In genomic region chr15:63410994-63411770, GRCm38 (mm10) we compare ENCODE assay signal across 19 mouse cellular contexts.
DNase-seq lines count a peak whose midpoint lies in the region; ATAC-seq lines count a peak whose summit lies in the region.
"Had no signal": no experiment of that assay in that cellular context is flagged by ENCODE, and none has a peak within 500 bp of the region (broad histone marks: within the 10 kb centered on the region; RNA-seq: fewer than 3 reads in every experiment).

No protein-coding gene starts in this region.

- no peaks in the 10 kb centered on the region for H3K4me1 ChIP-seq in kidney, embryonic 16.5 days (ENCODE audit: insufficient read depth, low read length)
- H3K4me1 ChIP-seq in embryonic facial prominence, embryonic 15.5 days: no peaks in the 10 kb centered on the region
- H3K4me1 ChIP-seq: forebrain, embryonic 13.5 days; heart, embryonic 12.5 days; hindbrain, embryonic 10.5 days had no signal

- peak overlapping the region; percentile 65 for H3K27ac ChIP-seq in kidney, embryonic 16.5 days (ENCODE audit: low read length)
- H3K27ac ChIP-seq in embryonic facial prominence, embryonic 15.5 days (replicated peaks): no peak overlapping the region
- H3K27ac ChIP-seq: forebrain, embryonic 13.5 days; gastrocnemius, adult 2 months; hindbrain, embryonic 10.5 days; hindbrain, embryonic 14.5 days had no signal

- no peaks in the 10 kb centered on the region for H3K9me3 ChIP-seq in kidney, embryonic 16.5 days (ENCODE audit: low read length)
- H3K9me3 ChIP-seq in embryonic facial prominence, embryonic 15.5 days (replicated peaks): no peaks in the 10 kb centered on the region
- H3K9me3 ChIP-seq: forebrain, embryonic 13.5 days; heart, embryonic 12.5 days; hindbrain, embryonic 10.5 days had no signal

- 37% methylated on average over 11 of the region's 11 CpGs for WGBS in kidney, embryonic 16.5 days
- WGBS in embryonic facial prominence, embryonic 15.5 days: 62% methylated on average over 11 of the region's 11 CpGs

- no peak overlapping the region for H3K9ac ChIP-seq in kidney, embryonic 16.5 days (replicated peaks; ENCODE audit: low read length)
- H3K9ac ChIP-seq in embryonic facial prominence, embryonic 15.5 days: no peak overlapping the region
- H3K9ac ChIP-seq: forebrain, embryonic 13.5 days; forebrain, postnatal 0 days; heart, embryonic 12.5 days; hindbrain, embryonic 14.5 days had no signal

- peak; percentile 2 for DNase-seq in adrenal gland, adult 2 months
- no peak for DNase-seq in adrenal gland, postnatal 14 days
- no peak for DNase-seq in kidney, adult 18-20 months
- peak; percentile 10 for DNase-seq in 3T3-L1 (ENCODE audit: low read depth, low spot score)
- DNase-seq in left cerebral cortex, adult 9 months (ENCODE audit: low spot score in 2 of 2): no peak
- no peak for DNase-seq in right cerebral cortex, adult 18-20 months
- DNase-seq: adrenal gland, postnatal 10 days; cerebellum, adult 11-12 months; cerebellum, adult 9-10 months; cerebellum, postnatal 25 days; forebrain, postnatal 0 days; gastrocnemius, adult 2 months; gastrocnemius, postnatal 25 days had no signal

- no peaks in the 10 kb centered on the region for H3K36me3 ChIP-seq in kidney, embryonic 16.5 days (ENCODE audit: insufficient read depth, low read length)
- H3K36me3 ChIP-seq in embryonic facial prominence, embryonic 15.5 days: no peaks in the 10 kb centered on the region
- H3K36me3 ChIP-seq: heart, embryonic 12.5 days; hindbrain, embryonic 10.5 days had no signal

- H3K4me2 ChIP-seq in kidney, embryonic 16.5 days (replicated peaks; ENCODE audit: low read depth, low read length): 0 out of 2 replicates have a peak overlapping the region, but pooled peaks have one; percentile 18
- H3K4me2 ChIP-seq in embryonic facial prominence, embryonic 15.5 days (replicated peaks): no peak overlapping the region
- H3K4me2 ChIP-seq: forebrain, embryonic 13.5 days; heart, embryonic 12.5 days; hindbrain, embryonic 14.5 days had no signal

- no peak overlapping the region for H3K4me3 ChIP-seq in kidney, embryonic 16.5 days (ENCODE audit: low read length)
- H3K4me3 ChIP-seq in embryonic facial prominence, embryonic 15.5 days (replicated peaks): no peak overlapping the region
- H3K4me3 ChIP-seq: forebrain, embryonic 13.5 days; gastrocnemius, adult 2 months; heart, embryonic 12.5 days; hindbrain, embryonic 10.5 days had no signal

- ATAC-seq in kidney, embryonic 16.5 days (ENCODE audit: low FRiP score, low TSS enrichment): peak; percentile 90
- ATAC-seq in embryonic facial prominence, embryonic 15.5 days (ENCODE audit: insufficient number of reproducible peaks, low FRiP score, low TSS enrichment, low read depth): 0 out of 2 replicates have a peak, but pooled peaks have one; percentile 11
- ATAC-seq: forebrain, embryonic 13.5 days; forebrain, postnatal 0 days had no signal

- no peaks in the 10 kb centered on the region for H3K27me3 ChIP-seq in kidney, embryonic 16.5 days (ENCODE audit: insufficient read depth, low read length)
- H3K27me3 ChIP-seq in embryonic facial prominence, embryonic 15.5 days: no peaks in the 10 kb centered on the region
- H3K27me3 ChIP-seq: forebrain, embryonic 13.5 days; heart, embryonic 12.5 days had no signal

Comparison
In these comparisons a context has a peak if more than half of its experiments do, and no peak if none do; other contexts are left out.
1. DNase-seq: peak in adrenal gland, adult 2 months (single experiment) and 3T3-L1 (single experiment); none in adrenal gland, postnatal 14 days (single experiment), kidney, adult 18-20 months (single experiment), left cerebral cortex, adult 9 months (0 of 2) and right cerebral cortex, adult 18-20 months (single experiment).